Mouse (Mus musculus) thymus, postnatal 25 days (tissue): ENCODE data around the gene Msh6.
"Not testable (repeated sequence)": the region's sequence is repeated elsewhere in the genome, so short reads cannot be mapped to it uniquely, and the experiment has no call there.

ENCODE experiments used
- DNase-seq: peaks from one replicate; pipeline ENCODE4 v3.0.0; 2022

The Msh6 gene

GRCm38 (mm10) chr17:87982112-87982511 is 7.2 kb downstream of the Msh6 start:
- DNase-seq = peak; percentile 15

DNA sequence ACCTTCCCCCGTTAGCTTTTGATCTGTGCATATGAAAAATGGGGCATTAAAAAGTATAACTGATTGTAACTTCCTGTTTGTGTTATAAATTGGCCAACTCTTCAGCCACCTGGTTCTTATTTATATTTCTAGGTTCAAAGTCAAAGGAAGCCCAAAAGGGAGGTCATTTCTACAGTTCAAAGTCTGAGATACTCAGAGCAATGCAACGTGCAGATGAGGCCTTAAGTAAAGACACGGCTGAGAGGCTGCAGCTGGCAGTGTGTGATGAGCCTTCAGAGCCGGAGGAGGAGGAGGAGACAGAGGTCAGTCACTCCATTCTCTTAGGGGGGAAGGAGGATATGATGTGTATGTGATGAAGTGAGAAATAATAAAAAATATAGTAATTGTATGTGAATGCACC is 8.5 kb downstream of the Msh6 start:
- DNase-seq = no peak

- DNase-seq = no peak
These were observed 9.8 kb downstream of the Msh6 start for GRCm38 (mm10) chr17:87984440-87985214.

- DNase-seq = no peak
These were observed 11.1 kb downstream of the Msh6 start for GRCm38 (mm10) chr17:87985916-87986315.

- no peak for DNase-seq
These were observed 12.6 kb downstream of the Msh6 start for GRCm38 (mm10) chr17:87987507-87987906.

DNA sequence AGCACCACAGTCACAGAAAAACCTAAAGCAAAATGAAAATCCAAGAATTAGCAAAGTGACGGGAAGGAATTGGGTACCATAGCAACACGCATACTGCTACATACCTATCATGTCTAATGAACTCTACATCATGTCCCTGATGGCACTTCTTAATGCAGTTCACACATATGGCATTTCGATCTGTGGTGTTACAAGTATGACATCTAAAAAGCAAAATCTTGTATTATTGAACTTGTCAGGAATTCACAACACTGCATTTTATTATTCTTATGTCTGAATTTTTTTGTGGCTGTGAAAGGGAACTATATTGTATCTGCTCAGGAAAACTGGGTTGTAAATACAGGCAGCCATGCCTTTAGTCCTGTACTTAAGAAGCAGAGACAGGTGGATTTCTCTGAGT is 17.3 kb downstream of the Msh6 start:
- DNase-seq = no peak

- no peak for DNase-seq
These were observed 18.5 kb downstream of the Msh6 start for GRCm38 (mm10) chr17:87993338-87993737.

- DNase-seq = no peak
These were observed 22.9 kb downstream of the Msh6 start for GRCm38 (mm10) chr17:87997808-87998207.

DNA sequence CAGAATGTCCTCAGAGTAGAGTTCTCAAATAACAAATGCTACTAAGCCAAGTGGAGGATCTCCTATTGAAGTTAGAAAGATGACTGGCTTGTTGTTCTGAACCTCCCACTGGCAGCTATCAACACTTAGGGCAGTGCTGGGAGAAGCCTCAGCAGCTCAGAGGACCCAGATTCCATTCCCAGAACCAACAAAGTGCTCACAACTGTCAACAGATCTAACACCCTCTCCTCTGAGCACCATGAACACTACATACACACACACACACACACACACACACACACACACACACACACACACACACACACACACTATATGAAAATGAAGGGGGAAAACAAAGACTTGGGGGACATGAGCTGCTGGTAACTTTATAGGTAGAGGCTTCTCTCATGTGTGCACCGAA is 30.0 kb downstream of the Msh6 start:
- no peak for DNase-seq

- DNase-seq = no peak
These were observed 32.1 kb downstream of the Msh6 start for GRCm38 (mm10) chr17:88006956-88007355.

GRCm38 (mm10) chr17:88014456-88014855 is 39.6 kb downstream of the Msh6 start:
- DNase-seq = no peak

GRCm38 (mm10) chr17:88016027-88016426 is 41.2 kb downstream of the Msh6 start:
- not testable (repeated sequence) for DNase-seq

DNA sequence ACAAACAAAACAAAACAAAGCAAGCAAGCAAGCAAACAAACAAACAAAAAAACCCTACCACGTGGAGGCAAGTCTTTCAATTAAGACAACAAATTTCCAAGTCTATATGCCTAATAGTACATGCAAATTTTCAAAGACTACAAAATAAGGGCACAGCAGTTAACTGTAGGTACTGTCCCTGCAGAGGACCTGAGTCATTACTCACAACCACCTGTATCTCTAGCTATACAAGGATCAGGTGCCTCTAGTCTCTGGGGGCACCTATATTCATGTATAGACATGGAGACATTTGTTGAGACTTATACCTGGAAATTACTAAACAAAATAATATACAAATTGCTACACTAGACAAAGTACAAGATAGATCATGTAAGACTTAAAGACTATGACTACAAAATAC is 49.1 kb downstream of the Msh6 start:
- no peak for DNase-seq

DNA sequence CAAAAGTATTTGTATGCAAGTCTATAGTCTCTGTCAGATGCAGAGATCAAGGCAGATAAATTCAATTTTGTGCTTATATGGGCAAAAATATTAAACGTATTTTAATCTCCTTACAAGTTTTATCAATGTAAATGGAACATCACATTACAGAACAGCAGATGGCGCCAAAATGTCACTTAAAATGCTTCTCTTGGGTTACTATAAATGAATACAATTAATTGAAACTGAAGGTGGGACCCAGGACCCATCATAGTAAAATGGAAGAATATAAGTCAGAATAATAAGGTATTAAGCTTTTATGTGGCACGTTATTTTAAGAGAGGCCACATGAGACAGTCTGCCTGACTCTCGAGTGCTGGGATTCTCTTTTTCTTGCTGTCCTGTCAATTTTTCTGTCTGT is 50.4 kb downstream of the Msh6 start:
- DNase-seq = peak; percentile 54

- DNase-seq = no peak
These were observed 54.5 kb downstream of the Msh6 start for GRCm38 (mm10) chr17:88029194-88029970.

DNA sequence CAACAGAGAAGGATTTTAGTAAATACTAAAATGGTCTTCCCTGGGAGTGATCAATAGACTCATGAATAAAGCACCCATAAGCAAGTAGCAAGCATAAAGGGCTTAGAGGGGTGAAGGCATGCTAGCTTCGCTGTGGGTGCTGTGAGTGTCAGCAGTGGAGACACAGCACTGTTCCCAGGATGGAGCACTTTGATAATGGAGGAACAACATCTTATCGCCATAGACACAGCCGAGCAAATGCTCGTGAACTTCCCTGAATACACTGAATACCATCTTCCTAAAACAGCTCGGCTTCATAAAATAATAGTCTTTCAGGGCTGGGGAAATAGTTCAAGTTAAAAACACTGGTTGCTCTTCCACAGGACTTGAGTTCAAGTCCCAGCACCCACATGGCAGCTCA is 56.9 kb downstream of the Msh6 start:
- no peak for DNase-seq

DNA sequence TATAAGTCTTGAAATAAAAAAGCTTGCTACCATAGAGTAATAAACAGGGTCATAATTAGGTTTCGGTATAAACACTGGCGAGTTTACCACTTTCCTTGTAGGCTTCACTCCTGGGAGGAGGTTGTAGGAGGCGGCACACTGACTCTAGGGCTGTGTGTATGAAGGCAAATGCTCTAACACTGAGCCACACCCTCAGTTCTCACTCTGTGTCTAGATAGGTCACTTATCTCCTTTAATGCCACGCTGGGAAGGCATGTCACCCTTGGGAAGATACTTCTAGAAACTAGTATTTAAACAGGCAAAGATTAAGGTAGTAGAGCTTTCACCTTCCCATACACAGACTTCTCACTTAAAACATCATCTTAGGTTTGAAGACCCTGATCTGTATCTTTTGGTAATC is 59.6 kb downstream of the Msh6 start:
- DNase-seq = no peak
